Mouse (Mus musculus): ENCODE measurements at regions not wholly inside any gene's neighbourhood (a gene's known extent, or its start where the extent isn't known, plus 50 kb on each side); places are given as distances from the start of the nearest gene placed in this dataset.

- 59% methylated on average over 7 of the region's 7 CpGs for WGBS
- no peak overlapping the region for H3K9ac ChIP-seq
- no peak overlapping the region for H3K4me2 ChIP-seq
- no peaks in the 10 kb centered on the region for H3K27me3 ChIP-seq
- H3K27ac ChIP-seq = no peak overlapping the region
- no peak for ATAC-seq (replicated peaks; ENCODE audit: insufficient number of reproducible peaks, insufficient read depth, low FRiP score, low read depth)
- no peaks in the 10 kb centered on the region for H3K9me3 ChIP-seq (replicated peaks)
- H3K4me3 ChIP-seq = no peak overlapping the region
- no peaks in the 10 kb centered on the region for H3K36me3 ChIP-seq
- no peaks in the 10 kb centered on the region for H3K4me1 ChIP-seq (replicated peaks)
These were observed 64.0 kb downstream of the Rps24 start for GRCm38 (mm10) chr14:24550763-24551471.

- H3K27me3 ChIP-seq = no peaks in the 10 kb centered on the region
- H3K36me3 ChIP-seq = no peaks in the 10 kb centered on the region
- 68% methylated on average over 3 of the region's 3 CpGs for WGBS
- no peaks in the 10 kb centered on the region for H3K9me3 ChIP-seq (replicated peaks)
- H3K27ac ChIP-seq = no peak overlapping the region
- no peak overlapping the region for H3K4me2 ChIP-seq
- no peak overlapping the region for H3K9ac ChIP-seq
- H3K4me1 ChIP-seq (replicated peaks) = no peaks in the 10 kb centered on the region
- no peak overlapping the region for H3K4me3 ChIP-seq
- no peak for ATAC-seq (replicated peaks; ENCODE audit: insufficient number of reproducible peaks, insufficient read depth, low FRiP score, low read depth)
These were observed 64.5 kb downstream of the Rps24 start for GRCm38 (mm10) chr14:24551472-24551783.

GRCm38 (mm10) chr14:24564801-24565624 is 78.1 kb downstream of the Rps24 start:
- no peak overlapping the region; the same call in 1 of the 2 replicates for H3K27ac ChIP-seq
- WGBS = 45% methylated on average over 9 of the region's 9 CpGs
- H3K36me3 ChIP-seq = no peaks in the 10 kb centered on the region

GRCm38 (mm10) chr14:24565718-24566322 is 78.9 kb downstream of the Rps24 start:
- 82% methylated on average over 10 of the region's 10 CpGs for WGBS
- ATAC-seq (replicated peaks; ENCODE audit: insufficient number of reproducible peaks, insufficient read depth, low FRiP score, low read depth) = no peak
- Histone ChIP-seq H3K27ac (no peak overlapping the region), H3K9ac (no peak overlapping the region), H3K4me3 (no peak overlapping the region), H3K36me3 (no peaks in the 10 kb centered on the region), H3K4me2 (no peak overlapping the region), H3K27me3 (no peaks in the 10 kb centered on the region), H3K9me3 (replicated peaks) (no peaks in the 10 kb centered on the region), H3K4me1 (replicated peaks) (peaks cover 16% of the 10 kb centered on the region)

More at GRCm38 (mm10) chr14:24564801-24565624, 78.1 kb downstream of the Rps24 start:
- Histone ChIP-seq H3K4me3 (no peak overlapping the region), H3K9ac (no peak overlapping the region), H3K27me3 (no peaks in the 10 kb centered on the region), H3K4me2 (no peak overlapping the region), H3K9me3 (replicated peaks) (no peaks in the 10 kb centered on the region), H3K4me1 (replicated peaks) (peaks cover 16% of the 10 kb centered on the region)
- ATAC-seq (replicated peaks; ENCODE audit: insufficient number of reproducible peaks, insufficient read depth, low FRiP score, low read depth) = no peak

- peaks cover 30% of the 10 kb centered on the region for H3K4me1 ChIP-seq (replicated peaks)
- H3K9me3 ChIP-seq (replicated peaks) = no peaks in the 10 kb centered on the region
- no peak overlapping the region for H3K9ac ChIP-seq
- peak; percentile 84 for ATAC-seq (replicated peaks; ENCODE audit: insufficient number of reproducible peaks, insufficient read depth, low FRiP score, low read depth)
- peak overlapping the region; percentile 79 for H3K27ac ChIP-seq
- H3K4me2 ChIP-seq = no peak overlapping the region
- no peaks in the 10 kb centered on the region for H3K27me3 ChIP-seq
- H3K36me3 ChIP-seq = no peaks in the 10 kb centered on the region
- 35% methylated on average over 5 of the region's 5 CpGs for WGBS
- H3K4me3 ChIP-seq = no peak overlapping the region
These were observed 88.2 kb downstream of the Rps24 start for GRCm38 (mm10) chr14:24575111-24575510.

GRCm38 (mm10) chr14:24578535-24579111 is 91.7 kb downstream of the Rps24 start:
- Histone ChIP-seq H3K9me3 (replicated peaks) (no peaks in the 10 kb centered on the region), H3K4me1 (replicated peaks) (peaks cover 30% of the 10 kb centered on the region), H3K27ac (peak overlapping the region; percentile 57), H3K27me3 (no peaks in the 10 kb centered on the region), H3K9ac (no peak overlapping the region), H3K4me3 (no peak overlapping the region), H3K4me2 (no peak overlapping the region; the same call in 1 of the 2 replicates), H3K36me3 (no peaks in the 10 kb centered on the region)
- WGBS = 22% methylated on average over 7 of the region's 7 CpGs
- peak; percentile 82 for ATAC-seq (replicated peaks; ENCODE audit: insufficient number of reproducible peaks, insufficient read depth, low FRiP score, low read depth)

- peak overlapping the region; percentile 9; the same call in 1 of the 2 replicates for H3K9ac ChIP-seq
- 41% methylated on average over 9 of the region's 9 CpGs for WGBS
- H3K9me3 ChIP-seq (replicated peaks) = no peaks in the 10 kb centered on the region
- H3K27me3 ChIP-seq = no peaks in the 10 kb centered on the region
- no peak for ATAC-seq (replicated peaks; ENCODE audit: insufficient number of reproducible peaks, insufficient read depth, low FRiP score, low read depth)
- no peak overlapping the region for H3K4me3 ChIP-seq
- no peak overlapping the region for H3K4me2 ChIP-seq
- H3K27ac ChIP-seq = peak overlapping the region; percentile 57
- H3K4me1 ChIP-seq (replicated peaks) = peaks cover 30% of the 10 kb centered on the region
- H3K36me3 ChIP-seq = no peaks in the 10 kb centered on the region
These were observed 92.3 kb downstream of the Rps24 start for GRCm38 (mm10) chr14:24579153-24579795.

- 53% methylated on average over 7 of the region's 7 CpGs for whole genome bisulfite sequencing
- Histone ChIP-seq H3K27me3 (no peaks in the 10 kb centered on the region), H3K27ac (no peak overlapping the region), H3K4me1 (replicated peaks) (no peaks in the 10 kb centered on the region; the same call in 1 of the 2 replicates), H3K36me3 (no peaks in the 10 kb centered on the region), H3K4me2 (no peak overlapping the region), H3K9ac (no peak overlapping the region), H3K9me3 (replicated peaks) (no peaks in the 10 kb centered on the region), H3K4me3 (no peak overlapping the region)
- no peak for ATAC-seq (replicated peaks; ENCODE audit: insufficient number of reproducible peaks, insufficient read depth, low FRiP score, low read depth)
These were observed 99.4 kb downstream of the Rps24 start for GRCm38 (mm10) chr14:24586133-24586908.

GRCm38 (mm10) chr14:24586982-24587672 is 100.2 kb downstream of the Rps24 start:
- Histone ChIP-seq H3K36me3 (no peaks in the 10 kb centered on the region), H3K9me3 (replicated peaks) (no peaks in the 10 kb centered on the region), H3K4me2 (no peak overlapping the region), H3K4me3 (no peak overlapping the region), H3K27me3 (no peaks in the 10 kb centered on the region), H3K27ac (no peak overlapping the region), H3K9ac (no peak overlapping the region), H3K4me1 (replicated peaks) (no peaks in the 10 kb centered on the region; the same call in 1 of the 2 replicates)
- 52% methylated on average over 12 of the region's 12 CpGs for WGBS
- ATAC-seq (replicated peaks; ENCODE audit: insufficient number of reproducible peaks, insufficient read depth, low FRiP score, low read depth) = 0 out of 2 replicates have a peak, but pooled peaks have one; percentile 35

GRCm38 (mm10) chr14:24588041-24588440 is 101.1 kb downstream of the Rps24 start:
- H3K36me3 ChIP-seq = no peaks in the 10 kb centered on the region
- H3K9ac ChIP-seq = no peak overlapping the region
- 59% methylated on average over 3 of the region's 3 CpGs for WGBS
- H3K9me3 ChIP-seq (replicated peaks) = no peaks in the 10 kb centered on the region
- H3K4me3 ChIP-seq = no peak overlapping the region
- H3K4me2 ChIP-seq = no peak overlapping the region
- H3K4me1 ChIP-seq (replicated peaks) = no peaks in the 10 kb centered on the region; the same call in 1 of the 2 replicates
- H3K27ac ChIP-seq = no peak overlapping the region
- no peaks in the 10 kb centered on the region for H3K27me3 ChIP-seq
- no peak for ATAC-seq (replicated peaks; ENCODE audit: insufficient number of reproducible peaks, insufficient read depth, low FRiP score, low read depth)
